Mouse (Mus musculus) lung, embryonic 16.5 days (tissue): ENCODE results near the gene Olfr262. TPM values are rescaled to one million over a fixed set of nuclear protein-coding genes. Genes with fewer than 3 reads are reported as not detected.
"Not testable (repeated sequence)": the region's sequence is repeated elsewhere in the genome, so short reads cannot be mapped to it uniquely, and the experiment has no call there.

Source experiments
- ATAC-seq: fragments of 200-750 bp; cut with Nextera tagmentation; 2 replicates; pipeline ENCODE4 v1.8.0; 2017; ENCODE audit warnings: low read depth, mild to moderate bottlenecking, moderate library complexity
- H3K27ac ChIP-seq: fragments of 300-500 bp; sonication (generic); 2 replicates; pipeline ENCODE4 v1.5.1; 2014; ENCODE audit warnings: mild to moderate bottlenecking, control low read depth, low read length
- H3K27me3 ChIP-seq: fragments of 300-500 bp; sonication (generic); 2 replicates; pipeline ENCODE4 v1.6.1; 2014; ENCODE audit warnings: low read depth, low read length, mixed read lengths; ENCODE audit not compliant: control insufficient read depth, insufficient read depth
- H3K36me3 ChIP-seq: fragments of 300-500 bp; sonication (generic); 2 replicates; pipeline ENCODE4 v1.6.1; 2014; ENCODE audit warnings: low read length; ENCODE audit not compliant: control insufficient read depth, insufficient read depth
- H3K4me1 ChIP-seq: fragments of 300-500 bp; sonication (generic); replicated peaks from 2 replicates; pipeline ENCODE4 v1.6.1; 2014; ENCODE audit warnings: low read length, mixed read lengths; ENCODE audit not compliant: control insufficient read depth, insufficient read depth
- H3K4me2 ChIP-seq: fragments of 300-500 bp; sonication (generic); 2 replicates; pipeline ENCODE4 v1.6.1; 2014; ENCODE audit warnings: low read depth, low read length, control low read depth
- H3K4me3 ChIP-seq: fragments of 300-500 bp; sonication (generic); 2 replicates; pipeline ENCODE4 v1.5.1; 2014; ENCODE audit warnings: mild to moderate bottlenecking, low read length, control low read depth
- H3K9ac ChIP-seq: fragments of 300-500 bp; sonication (generic); 2 replicates; pipeline ENCODE4 v1.6.1; 2014; ENCODE audit warnings: low read length, control low read depth
- H3K9me3 ChIP-seq: fragments of 300-500 bp; sonication (generic); 2 replicates; pipeline ENCODE4 v1.6.1; 2016; ENCODE audit warnings: low read length; ENCODE audit not compliant: control insufficient read depth
- WGBS: fragments of 180-500 bp; shearing (Covaris S2); extraction: QIAGEN DNeasy Blood & Tissue Kit; methylation state at CpG from one replicate; pipeline ENCODE4 v1.1.7; 2014; 5-methylcytosine and 5-hydroxymethylcytosine counted together
- polyA plus RNA-seq: library from polyadenylated mRNA; unstranded; fragments of >200 nt; fragmentation: Nextera tagmentation; extraction: Ambion mirVana; gene quantifications from 2 replicates; pipeline ENCODE4 v1.2.1, GENCODE M21; 2015

Gene Olfr262
- not detected in 2 replicates for polyA plus RNA-seq

DNA sequence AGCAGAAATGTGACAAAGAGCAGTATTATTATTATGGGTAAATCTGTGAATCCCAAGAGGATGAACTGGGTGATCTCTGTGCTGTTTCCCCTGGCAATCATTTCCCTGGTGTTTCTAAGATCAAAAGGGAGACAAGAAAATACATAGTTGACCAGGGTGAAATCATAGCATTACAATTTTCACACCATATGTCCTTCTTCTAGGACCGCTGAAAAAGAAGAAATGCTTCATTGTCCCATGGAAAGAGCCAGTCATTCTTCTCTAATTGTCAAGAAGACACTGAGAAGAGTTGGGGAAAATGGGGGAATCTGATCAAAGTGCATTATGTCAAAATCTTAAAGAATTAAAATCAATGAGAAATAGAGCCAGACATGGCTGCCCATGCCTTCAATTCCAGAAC is at the start of gene Olfr262:
Olfr262 (minus strand) TSS at position 101 of the 400 bp plus-strand sequence.
- ATAC-seq: no peak
- 90% methylated on average over 1 of the region's 1 CpGs for WGBS

DNA sequence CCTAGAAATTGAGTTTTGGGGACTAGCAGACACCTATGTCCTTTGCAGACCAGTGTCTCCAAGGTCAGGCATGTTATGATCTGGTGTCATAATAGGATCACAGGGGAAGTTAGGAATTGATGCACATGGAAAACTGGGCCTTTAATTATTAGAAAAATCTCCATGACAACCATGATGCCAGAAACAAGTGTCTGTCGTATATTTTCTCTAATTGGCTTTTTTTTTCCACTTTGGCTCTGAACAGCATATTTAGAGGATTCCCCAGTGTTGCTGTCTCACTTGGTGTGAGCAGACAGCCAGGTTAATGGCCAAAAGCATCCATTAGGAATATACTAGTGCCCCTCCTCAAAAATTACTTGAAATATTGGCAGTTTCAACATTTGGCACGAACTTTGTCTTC is 38.1 kb upstream of the Olfr262 start, which contains the start of gene Olfr1434:
Olfr1434 (plus strand) TSS at position 301 of the 400 bp plus-strand sequence.
- Histone ChIP-seq H3K36me3 (no peaks in the 10 kb centered on the region), H3K4me1 (no peaks in the 10 kb centered on the region), H3K9ac (no peak within 1 kb of the TSS), H3K4me3 (no peak within 1 kb of the TSS), H3K9me3 (no peaks in the 10 kb centered on the region; the same call in 1 of the 2 replicates), H3K27ac (no peak within 1 kb of the TSS), H3K27me3 (no peaks in the 10 kb centered on the region), H3K4me2 (no peak within 1 kb of the TSS)
- ATAC-seq: no peak
- 62% methylated on average over 2 of the region's 2 CpGs for WGBS

More for the DNA sequence above, at the start of gene Olfr262:
- Histone ChIP-seq H3K36me3 (no peaks in the 10 kb centered on the region), H3K27me3 (no peaks in the 10 kb centered on the region), H3K9me3 (no peaks in the 10 kb centered on the region), H3K4me2 (no peak within 1 kb of the TSS), H3K27ac (no peak within 1 kb of the TSS), H3K4me3 (no peak within 1 kb of the TSS), H3K4me1 (no peaks in the 10 kb centered on the region), H3K9ac (no peak within 1 kb of the TSS)

DNA sequence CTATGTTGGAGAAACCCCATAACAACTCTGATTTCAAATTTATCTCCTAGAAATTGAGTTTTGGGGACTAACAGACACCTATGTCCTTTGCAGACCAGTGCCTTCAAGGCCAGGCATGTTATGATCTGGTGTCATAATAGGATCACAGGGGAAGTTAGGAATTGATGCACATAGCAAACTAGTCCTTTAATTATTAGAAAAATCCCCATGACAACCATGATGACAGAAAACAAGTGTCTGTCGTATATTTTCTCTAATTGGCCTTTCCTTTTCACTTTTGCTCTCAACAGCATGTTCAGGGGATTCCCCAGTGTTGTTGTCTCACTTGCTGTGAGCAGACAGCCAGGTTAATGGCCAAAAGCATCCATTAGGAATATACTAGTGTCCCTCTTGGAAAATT is 19.3 kb upstream of the Olfr262 start, which contains the start of gene Olfr235:
Olfr235 (plus strand) TSS at position 301 of the 400 bp plus-strand sequence.
- no peak within 1 kb of the TSS for H3K9ac ChIP-seq

GRCm38 (mm10) chr19:12232496-12232895 is 9.0 kb downstream of the Olfr262 start, which contains the start of gene Olfr1432:
Gene Olfr1432 (minus strand): TSS chr19:12232596.
- H3K27me3 ChIP-seq, ATAC-seq, H3K27ac ChIP-seq, H3K4me2 ChIP-seq, H3K9ac ChIP-seq, H3K4me1 ChIP-seq, H3K9me3 ChIP-seq, H3K4me3 ChIP-seq, H3K36me3 ChIP-seq: not testable (repeated sequence)

More for the DNA sequence above, 19.3 kb upstream of the Olfr262 start, which contains the start of gene Olfr235:
- ATAC-seq: no peak
- 45% methylated on average over 1 of the region's 1 CpGs for WGBS
- Histone ChIP-seq H3K4me2 (no peak within 1 kb of the TSS), H3K27me3 (no peaks in the 10 kb centered on the region), H3K4me3 (no peak within 1 kb of the TSS), H3K36me3 (no peaks in the 10 kb centered on the region), H3K4me1 (no peaks in the 10 kb centered on the region), H3K9me3 (no peaks in the 10 kb centered on the region), H3K27ac (no peak within 1 kb of the TSS)

GRCm38 (mm10) chr19:12200334-12200733 is 41.1 kb downstream of the Olfr262 start, which contains the start of gene Olfr1431:
Gene Olfr1431 (plus strand): TSS chr19:12200634.
- Histone ChIP-seq H3K36me3 (no peaks in the 10 kb centered on the region), H3K4me2 (no peak within 1 kb of the TSS), H3K4me3 (no peak within 1 kb of the TSS), H3K27ac (no peak within 1 kb of the TSS), H3K4me1 (no peaks in the 10 kb centered on the region), H3K9ac (no peak within 1 kb of the TSS), H3K9me3 (no peaks in the 10 kb centered on the region), H3K27me3 (no peaks in the 10 kb centered on the region)
- WGBS: 81% methylated on average over 1 of the region's 1 CpGs
- ATAC-seq: no peak

DNA sequence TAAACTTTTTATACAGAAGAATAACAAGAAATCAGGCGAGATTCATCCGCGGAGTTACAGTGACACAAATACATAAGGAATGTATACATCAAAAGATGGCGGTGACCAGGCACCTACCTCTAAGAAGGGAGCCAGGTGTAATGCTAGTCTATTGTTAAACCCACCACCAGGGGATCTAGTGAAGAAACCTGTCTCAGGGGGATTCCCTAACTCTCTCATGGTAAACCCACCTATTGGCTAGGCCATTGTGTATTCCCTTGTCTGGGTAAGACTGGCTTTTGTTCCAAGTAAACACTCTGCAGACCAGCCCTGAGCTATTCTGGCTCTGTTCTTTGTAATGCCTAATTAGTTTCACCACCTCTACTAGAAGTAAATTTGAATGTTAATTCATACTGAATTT is 42.4 kb downstream of the Olfr262 start:
- not testable (repeated sequence) for H3K4me1 ChIP-seq, ATAC-seq, H3K27ac ChIP-seq, H3K27me3 ChIP-seq, H3K36me3 ChIP-seq, H3K4me2 ChIP-seq, H3K9ac ChIP-seq, H3K4me3 ChIP-seq, H3K9me3 ChIP-seq
- 79% methylated on average over 4 of the region's 4 CpGs for WGBS

Other genes with a start within 250 kb of the Olfr262 start
- gene Olfr1423, start 200.3 kb downstream of the Olfr262 start, polyA plus RNA-seq: not detected in 2 replicates
- not detected in 2 replicates for gene Olfr1424, start 179.0 kb downstream of the Olfr262 start, polyA plus RNA-seq
- gene Olfr1425, start 163.9 kb downstream of the Olfr262 start, polyA plus RNA-seq: not detected in 2 replicates
- gene Olfr1426, start 149.6 kb downstream of the Olfr262 start, polyA plus RNA-seq: not detected in 2 replicates
- not detected in 2 replicates for gene Olfr1427, start 138.3 kb downstream of the Olfr262 start, polyA plus RNA-seq
- gene Olfr1428, start 125.8 kb downstream of the Olfr262 start, polyA plus RNA-seq: not detected in 2 replicates
- gene Olfr76, start 118.5 kb downstream of the Olfr262 start, polyA plus RNA-seq: not detected in 2 replicates
- not detected in 2 replicates for gene Olfr1555-ps1, start 71.5 kb downstream of the Olfr262 start, polyA plus RNA-seq
- not detected in 2 replicates for gene Olfr1431, start 41.0 kb downstream of the Olfr262 start, polyA plus RNA-seq
- not detected in 2 replicates for gene Olfr1432, start 9.1 kb downstream of the Olfr262 start, polyA plus RNA-seq
- not detected in 2 replicates for gene Olfr235, start 19.4 kb upstream of the Olfr262 start, polyA plus RNA-seq
- not detected in 2 replicates for gene Olfr1434, start 38.2 kb upstream of the Olfr262 start, polyA plus RNA-seq
- not detected in 2 replicates for gene Olfr1436, start 57.5 kb upstream of the Olfr262 start, polyA plus RNA-seq
- not detected in 2 replicates for gene Olfr1437, start 83.4 kb upstream of the Olfr262 start, polyA plus RNA-seq
- not detected in 2 replicates for gene Olfr1438-ps1, start 94.3 kb upstream of the Olfr262 start, polyA plus RNA-seq
- gene Olfr1440, start 145.6 kb upstream of the Olfr262 start, polyA plus RNA-seq: not detected in 2 replicates
- not detected in 2 replicates for gene Olfr1441, start 175.8 kb upstream of the Olfr262 start, polyA plus RNA-seq
- not detected in 2 replicates for gene Pfpl, start 186.2 kb upstream of the Olfr262 start, polyA plus RNA-seq
- 0.79 and 0.88 TPM in 2 replicates for gene Mpeg1, start 219.1 kb upstream of the Olfr262 start, polyA plus RNA-seq